14 mouse cellular contexts compared by ENCODE assay signal in genomic region chr4:32251946-32252672, GRCm38 (mm10). TPM values are rescaled to one million over a fixed set of nuclear protein-coding genes. Genes with fewer than 3 reads are reported as not detected.
DNase-seq lines count a peak whose midpoint lies in the region; ATAC-seq lines count a peak whose summit lies in the region.
"Had no signal": no experiment of that assay in that cellular context is flagged by ENCODE, and none has a peak within 500 bp of the region (broad histone marks: within the 10 kb centered on the region; RNA-seq: fewer than 3 reads in every experiment).

No protein-coding gene starts in this region.

- no peaks in the 10 kb centered on the region for H3K27me3 ChIP-seq in midbrain, embryonic 10.5 days (ENCODE audit: low read depth, poor library complexity, severe bottlenecking)
- no peaks in the 10 kb centered on the region for H3K27me3 ChIP-seq in midbrain, embryonic 14.5 days (ENCODE audit: control insufficient read depth, insufficient read depth, low read length)
- H3K27me3 ChIP-seq in forebrain, embryonic 13.5 days: no peaks in the 10 kb centered on the region
- H3K27me3 ChIP-seq: intestine, embryonic 15.5 days had no signal

- H3K27ac ChIP-seq in midbrain, embryonic 10.5 days (replicated peaks): peak overlapping the region; percentile 86
- no peak overlapping the region for H3K27ac ChIP-seq in midbrain, embryonic 14.5 days (replicated peaks; ENCODE audit: low read depth, low read length)
- peak overlapping the region; percentile 33 for H3K27ac ChIP-seq in forebrain, embryonic 13.5 days

- no peak overlapping the region for H3K4me3 ChIP-seq in midbrain, embryonic 10.5 days
- H3K4me3 ChIP-seq in midbrain, embryonic 14.5 days (replicated peaks; ENCODE audit: low read depth, low read length): no peak overlapping the region
- H3K4me3 ChIP-seq in forebrain, embryonic 13.5 days: no peak overlapping the region
- H3K4me3 ChIP-seq: intestine, embryonic 15.5 days; liver, embryonic 15.5 days had no signal

- DNase-seq in heart, adult 11 months: peak; percentile 15
- no peak for DNase-seq in heart, postnatal 25 days (ENCODE audit: low spot score)
- no peak for DNase-seq in midbrain, embryonic 10.5 days (ENCODE audit: low spot score)
- no peak for DNase-seq in midbrain, embryonic 14.5 days
- peak; percentile 62 for DNase-seq in T-cell, adult 2 months (ENCODE audit: low spot score)
- DNase-seq in urinary bladder, adult 2 months (ENCODE audit: low spot score): no peak
- DNase-seq: B cell, adult 2 months; kidney, postnatal 10 days; lung, postnatal 14 days had no signal

- H3K36me3 ChIP-seq in midbrain, embryonic 10.5 days: 0 out of 2 replicates have a peak, but pooled peaks cover 3% of the 10 kb centered on the region
- no peaks in the 10 kb centered on the region for H3K36me3 ChIP-seq in midbrain, embryonic 14.5 days (ENCODE audit: control insufficient read depth, insufficient read depth, low read length)
- H3K36me3 ChIP-seq in forebrain, embryonic 13.5 days (ENCODE audit: poor library complexity, severe bottlenecking): no peaks in the 10 kb centered on the region
- H3K36me3 ChIP-seq: intestine, embryonic 15.5 days; liver, embryonic 15.5 days had no signal

- intact Hi-C loops in heart, postnatal 25 days (cut with DNase I): loop anchor here (2.0 to 5.0 kb wide), 3 partner anchors 35 to 85 kb away; no protein-coding TSS in a partner anchor

- WGBS in midbrain, embryonic 10.5 days: 48% methylated on average over 15 of the region's 15 CpGs
- WGBS in midbrain, embryonic 14.5 days: 40% methylated on average over 15 of the region's 15 CpGs
- WGBS in forebrain, embryonic 13.5 days: 28% methylated on average over 15 of the region's 15 CpGs

- H3K9ac ChIP-seq in midbrain, embryonic 14.5 days (replicated peaks; ENCODE audit: low read length): no peak overlapping the region; the same call in 1 of the 2 replicates
- H3K9ac ChIP-seq in forebrain, embryonic 13.5 days: 0 out of 2 replicates have a peak overlapping the region, but pooled peaks have one; percentile 18
- H3K9ac ChIP-seq: liver, embryonic 15.5 days had no signal

- H3K9me3 ChIP-seq in midbrain, embryonic 10.5 days (replicated peaks): no peaks in the 10 kb centered on the region
- no peaks in the 10 kb centered on the region for H3K9me3 ChIP-seq in midbrain, embryonic 14.5 days (ENCODE audit: control insufficient read depth, low read length)
- no peaks in the 10 kb centered on the region for H3K9me3 ChIP-seq in forebrain, embryonic 13.5 days (replicated peaks)
- H3K9me3 ChIP-seq: intestine, embryonic 15.5 days; liver, embryonic 15.5 days had no signal

- peaks cover 60% of the 10 kb centered on the region for H3K4me1 ChIP-seq in midbrain, embryonic 10.5 days
- H3K4me1 ChIP-seq in midbrain, embryonic 14.5 days (ENCODE audit: control insufficient read depth, insufficient read depth, low read length): peaks cover 22% of the 10 kb centered on the region
- peaks cover 57% of the 10 kb centered on the region for H3K4me1 ChIP-seq in forebrain, embryonic 13.5 days

- no peak for ATAC-seq in midbrain, embryonic 14.5 days (ENCODE audit: low FRiP score, low TSS enrichment)
- no peak for ATAC-seq in forebrain, embryonic 13.5 days
- ATAC-seq: intestine, embryonic 15.5 days; midbrain, embryonic 16.5 days had no signal

- no peak overlapping the region for H3K4me2 ChIP-seq in midbrain, embryonic 14.5 days (ENCODE audit: low read length)
- H3K4me2 ChIP-seq in forebrain, embryonic 13.5 days: peak overlapping the region; percentile 8

RNA-seq across cellular contexts. Expression of gene Bach2, which starts 13.5 kb away (rescaled TPM):
- 1 to 10 TPM; 6.9 to 7.9 TPM for total RNA-seq in heart, postnatal 25 days (2021)
- polyA plus RNA-seq in midbrain, embryonic 10.5 days (2016; fragmentation: Nextera tagmentation; extraction: Ambion mirVana): 7.7 and 10.0 TPM in 2 replicates
- 26.3 and 27.0 TPM in 2 replicates for polyA plus RNA-seq in midbrain, embryonic 14.5 days (2014; fragmentation: Nextera tagmentation; extraction: Ambion mirVana)
- 26.2 and 31.6 TPM in 2 replicates for polyA plus RNA-seq in forebrain, embryonic 13.5 days (2015; fragmentation: Nextera tagmentation; extraction: Ambion mirVana)
- polyA plus RNA-seq in urinary bladder, adult 2 months (2012; rRNA removed): 2.3 and 2.6 TPM in 2 replicates
- total RNA-seq: MEL had no signal

Comparison
In these comparisons a context has a peak if more than half of its experiments do, and no peak if none do; other contexts are left out.
1. DNase-seq: peak in heart, adult 11 months (single experiment) and T-cell, adult 2 months (single experiment); none in heart, postnatal 25 days (single experiment), midbrain, embryonic 10.5 days (single experiment), midbrain, embryonic 14.5 days (single experiment) and urinary bladder, adult 2 months (single experiment).